Mouse (Mus musculus): ENCODE data around the gene Zik1.

The Zik1 gene

GRCm38 (mm10) chr7:10494786-10495521, at the start of gene Zik1:
TSS of gene Zik1 (minus strand) at chr7:10495394.
- peak; percentile 68 for DNase-seq

GRCm38 (mm10) chr7:10495578-10495977, 384 bp upstream of the Zik1 start:
- no peak for DNase-seq

- no peak for DNase-seq
Observed at GRCm38 (mm10) chr7:10480588-10481233, 14.5 kb downstream of the Zik1 start.

- no peak for DNase-seq
Observed at GRCm38 (mm10) chr7:10479813-10480212, 15.4 kb downstream of the Zik1 start.

- DNase-seq: no peak
Observed at GRCm38 (mm10) chr7:10458166-10458565, 37.0 kb downstream of the Zik1 start.

- no peak for DNase-seq
Observed at GRCm38 (mm10) chr7:10443031-10443430, 52.2 kb downstream of the Zik1 start, which contains the start of gene Vmn1r67. TSS of gene Vmn1r67 (plus strand) at chr7:10443331.

Data from liver (tissue).